Mouse (Mus musculus) bone marrow, adult 2 months (tissue): ENCODE results near the gene Ccdc187.

Experiments used
- CTCF ChIP-seq: fragments of 200-500 bp; IDR thresholded peaks from 2 replicates; pipeline ENCODE4 v1.5.1; 2011; ENCODE audit warnings: low read length, control low read depth; ENCODE audit not compliant: control insufficient read depth, insufficient read depth
- POLR2A ChIP-seq: fragments of 200-500 bp; IDR thresholded peaks from 2 replicates; pipeline ENCODE4 v1.6.1; 2011; ENCODE audit warnings: low read depth, mild to moderate bottlenecking, control low read depth, low read length, borderline replicate concordance; ENCODE audit not compliant: control insufficient read depth

- TF ChIP-seq CTCF (no peak), POLR2A (no peak)
Observed at GRCm38 (mm10) chr2:26300161-26300807, 5.9 kb upstream of the Ccdc187 start.
